Mouse (Mus musculus) cerebellum, adult 8-10 months (tissue): ENCODE results near the gene Mcts1.

Experiments
- DNase-seq: peaks from one replicate; pipeline ENCODE4 v3.0.0; 2022

The Mcts1 gene

DNA sequence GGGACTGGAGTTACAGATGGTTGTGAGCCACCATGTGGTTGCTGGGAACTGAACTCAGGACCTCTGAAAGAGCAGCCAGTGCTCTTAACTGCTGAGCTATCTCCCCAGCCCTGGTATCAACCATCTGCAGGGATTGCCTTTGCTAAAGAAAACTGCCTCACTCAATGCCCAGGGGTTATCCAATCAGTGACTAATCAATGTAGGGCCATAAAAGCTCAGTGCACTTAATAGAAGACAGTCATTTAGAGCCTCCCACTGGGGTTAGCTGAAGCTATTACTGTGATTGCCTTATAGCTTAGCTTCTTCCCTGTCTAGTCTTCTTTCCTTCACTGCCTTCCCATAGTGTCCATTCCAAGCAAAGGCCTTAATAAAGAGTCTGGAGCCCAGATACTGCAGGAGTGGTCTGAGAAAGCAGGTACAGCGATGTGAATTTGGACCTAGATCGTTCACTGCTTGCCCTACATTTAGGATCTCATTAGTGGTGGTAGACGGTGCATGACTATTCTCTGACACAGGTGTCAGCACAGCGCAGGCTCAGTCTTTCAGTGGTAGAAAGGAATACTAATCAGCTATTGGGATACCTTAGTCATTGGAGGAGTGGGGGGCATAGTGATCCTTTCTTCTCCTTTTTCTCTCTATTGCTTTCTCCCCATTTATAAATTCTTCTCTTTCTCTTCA, 56.0 kb downstream of the Mcts1 start:
- DNase-seq, result no peak
